Mouse (Mus musculus) olfactory bulb, adult 2 months (tissue): ENCODE measurements around the gene Slco3a1.

Experiments
- CTCF ChIP-seq: fragments of 200-500 bp; IDR thresholded peaks from 2 replicates; pipeline ENCODE4 v1.5.1; 2012; ENCODE audit warnings: low read depth, mild to moderate bottlenecking, low read length, moderate library complexity; ENCODE audit not compliant: insufficient read depth
- POLR2A ChIP-seq: fragments of 200-500 bp; IDR thresholded peaks from 2 replicates; pipeline ENCODE4 v1.6.1; 2012; ENCODE audit warnings: mild to moderate bottlenecking, low read depth, low read length, moderate library complexity; ENCODE audit not compliant: insufficient read depth

DNA sequence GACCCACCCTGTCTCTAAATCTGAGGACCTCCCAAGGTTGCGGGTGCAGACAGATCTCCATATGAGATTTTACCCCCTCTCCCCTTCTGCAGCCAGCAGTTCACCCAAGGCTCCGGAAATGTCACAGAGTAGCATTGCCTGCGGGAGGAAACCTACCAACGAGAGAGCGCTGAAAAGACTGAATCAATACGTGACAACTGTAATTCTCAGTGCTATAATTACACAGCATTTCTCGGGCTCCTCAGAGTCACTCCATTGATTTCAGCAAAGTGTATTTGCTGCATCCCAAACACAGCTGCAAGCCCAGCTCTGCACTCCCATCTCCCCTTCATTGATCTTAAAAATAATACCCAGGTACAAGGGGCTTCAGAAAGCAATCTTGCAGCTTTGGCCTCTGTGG, 82.8 kb downstream of the Slco3a1 start:
- TF ChIP-seq POLR2A (no peak), CTCF (no peak)
